Mouse (Mus musculus) embryonic fibroblast, embryonic 13.5 days (primary cell): Measurements from ENCODE around the gene F11r.

ENCODE experiments used
- CTCF ChIP-seq: IDR thresholded peaks from 2 replicates; pipeline ENCODE4 v1.5.1; 2011; ENCODE audit warnings: mild to moderate bottlenecking, control low read depth, low read length, moderate library complexity, borderline replicate concordance; ENCODE audit not compliant: insufficient read depth
- POLR2A ChIP-seq: IDR thresholded peaks from 2 replicates; pipeline ENCODE4 v1.6.1; 2011; ENCODE audit warnings: low read depth, mild to moderate bottlenecking, control low read depth, low read length, moderate library complexity

DNA sequence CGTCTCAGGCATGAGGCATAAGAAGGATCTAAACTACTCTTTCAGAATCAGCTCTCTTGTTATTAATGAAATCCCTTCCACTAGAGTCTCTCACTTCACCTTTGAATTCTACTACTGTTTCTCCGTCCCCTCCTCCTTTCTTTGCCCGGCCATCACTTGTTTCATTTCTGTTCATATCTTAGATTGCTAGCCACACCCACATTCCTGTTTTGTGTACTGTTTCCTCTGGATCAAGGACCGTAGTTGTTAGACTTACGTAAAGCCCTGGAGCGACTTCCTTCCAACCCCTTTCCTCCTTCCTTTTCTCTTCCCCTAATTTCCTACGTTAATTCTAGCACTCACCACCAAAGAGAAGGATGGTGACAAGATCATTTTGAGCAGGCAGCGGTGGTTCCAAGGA lies 1.7 kb downstream of the F11r start:
- TF ChIP-seq CTCF (no peak), POLR2A (no peak)
